Mouse (Mus musculus): ENCODE measurements around the gene Shld1. TPM values are rescaled to one million over a fixed set of nuclear protein-coding genes. Genes with fewer than 3 reads are reported as not detected.
A peak's percentile ranks its signal among the peaks of the same experiment; 100 is the strongest.

Gene Shld1
- 1 to 10 TPM; 5.0 TPM for total RNA-seq (2021)
- long read RNA-seq, experiment 1, transcript Shld1-201 (3 exons, 1,076 nt) = major isoform, 6 of 45 reads
- long read RNA-seq, experiment 1, partial matches to known transcripts = 3 of 45 reads
- long read RNA-seq, experiment 1, other reads (novel, unspliced or antisense) = 36 of 45 reads
- long read RNA-seq, experiment 2, partial matches to known transcripts = 3 of 24 reads
- long read RNA-seq, experiment 2, other reads (novel, unspliced or antisense) = 17 of 24 reads

DNA sequence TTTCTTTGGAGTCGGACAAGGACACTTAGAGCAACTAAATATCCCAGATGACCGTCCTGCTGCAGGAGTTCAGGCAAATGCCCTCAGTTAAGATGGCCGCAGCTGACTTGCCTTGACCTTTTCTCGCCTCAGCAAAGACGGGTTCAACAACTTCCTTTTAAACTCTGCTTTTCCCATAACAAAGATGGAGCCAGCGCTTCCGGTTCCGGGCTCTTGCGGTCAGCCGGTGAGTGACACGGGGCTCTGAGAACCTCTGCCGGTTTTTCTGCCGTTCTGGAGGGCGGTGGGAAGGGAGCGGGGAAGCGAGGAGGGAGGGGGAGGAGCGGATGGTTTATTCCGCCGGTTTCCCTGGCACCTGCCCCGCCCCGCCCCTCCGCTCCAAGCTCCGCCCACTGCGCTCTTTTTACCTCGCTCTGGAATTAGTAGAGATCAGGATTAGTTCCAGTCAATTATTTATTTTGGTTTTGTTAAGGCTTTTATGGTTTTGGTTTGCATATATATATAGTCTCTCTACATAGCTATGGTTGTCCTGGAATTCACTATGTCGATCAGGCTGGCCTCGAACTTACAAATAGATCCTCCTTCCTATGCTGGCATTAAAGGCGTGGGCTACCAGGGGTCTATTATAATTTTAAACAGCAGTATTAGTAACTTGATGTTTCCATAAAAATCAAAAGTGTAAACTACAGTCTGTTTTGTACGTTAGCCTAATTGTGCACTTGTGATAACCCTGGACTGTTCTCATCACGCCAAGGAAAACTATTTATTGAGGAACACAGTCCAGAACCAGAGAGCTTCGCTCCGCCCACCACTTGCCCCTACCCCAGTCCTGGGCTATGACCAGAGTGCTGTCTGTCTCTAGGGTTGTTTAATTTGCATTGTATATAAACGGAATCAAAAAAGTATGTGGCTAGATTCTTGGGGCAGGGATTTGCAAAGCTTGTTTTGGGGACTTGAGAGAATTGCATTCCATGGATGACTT lies at the start of gene Shld1:
Gene Shld1 (plus strand): TSS at position 176 of the 982 bp plus-strand sequence.
- peak; percentile 90 for DNase-seq

DNA sequence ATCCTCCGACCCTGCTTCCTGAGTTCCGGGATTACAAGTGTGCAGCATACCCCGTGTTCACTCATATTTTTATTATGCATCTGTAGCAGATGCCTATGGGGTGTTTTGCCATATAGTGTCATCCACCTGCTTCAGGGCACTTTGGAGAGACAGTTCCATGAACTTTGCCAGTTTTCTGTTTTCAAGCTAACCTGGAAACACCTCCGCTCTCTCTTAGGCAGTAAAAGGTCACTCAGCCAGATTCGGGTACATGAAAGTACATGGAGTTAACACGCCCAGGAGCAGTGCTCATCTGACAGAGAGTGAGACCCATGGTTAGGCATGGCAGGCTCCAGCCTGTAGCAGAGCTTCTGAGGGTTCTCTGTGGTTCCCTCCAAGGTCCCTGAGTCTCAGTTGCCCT lies 48.4 kb upstream of the Shld1 start:
- DNase-seq = no peak

- DNase-seq = peak; percentile 40
Observed at GRCm38 (mm10) chr2:132639337-132639736, 47.4 kb upstream of the Shld1 start.

DNA sequence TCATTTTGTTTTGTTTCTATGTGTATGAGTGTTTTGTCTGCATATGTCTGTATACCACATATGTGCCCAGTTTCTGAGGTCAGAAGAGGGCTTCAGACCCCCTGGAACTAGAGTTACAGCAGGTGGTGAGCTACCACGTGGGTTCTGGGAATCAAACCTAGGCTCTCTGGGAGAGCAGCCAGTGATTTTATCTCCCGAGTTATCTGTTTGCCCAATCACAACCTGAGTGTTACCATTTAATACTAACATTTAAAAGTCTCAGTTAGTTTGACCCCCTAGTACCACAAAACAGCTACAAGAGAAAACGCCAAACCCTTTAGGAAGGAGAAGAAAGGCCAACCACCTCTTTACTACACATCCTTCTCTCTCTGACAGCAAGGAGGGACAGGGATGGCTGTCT lies 45.5 kb upstream of the Shld1 start:
- DNase-seq = no peak

- DNase-seq = no peak
Observed at GRCm38 (mm10) chr2:132643161-132643560, 43.6 kb upstream of the Shld1 start.

GRCm38 (mm10) chr2:132646856-132647745 lies 39.6 kb upstream of the Shld1 start:
- no peak for DNase-seq

DNA sequence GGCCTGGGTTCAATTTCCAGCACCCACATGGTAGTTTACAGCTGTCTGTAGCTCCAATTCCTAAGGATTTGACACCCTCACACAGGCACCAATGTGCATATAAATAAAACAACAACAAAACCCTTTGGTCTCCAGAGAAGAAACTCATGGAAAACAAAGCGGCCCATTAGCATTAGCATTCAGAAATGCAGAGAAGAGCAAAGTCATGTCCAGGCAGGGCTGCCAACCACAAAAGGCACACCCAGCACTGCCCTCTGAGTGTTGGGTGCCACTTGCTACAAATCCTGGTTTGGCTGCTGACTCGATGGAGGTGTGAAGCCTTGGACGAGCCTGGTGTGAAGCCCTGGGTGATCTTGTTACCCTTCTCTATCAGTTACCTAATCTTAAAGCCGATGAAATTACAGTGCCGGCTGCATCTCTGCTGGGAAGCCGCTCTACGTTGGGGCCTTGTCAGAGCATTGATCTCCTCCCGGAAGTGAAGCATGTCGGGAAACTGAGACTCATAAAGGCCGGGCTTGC lies 37.3 kb upstream of the Shld1 start:
- DNase-seq = peak; percentile 55

GRCm38 (mm10) chr2:132650546-132650945 lies 36.2 kb upstream of the Shld1 start:
- peak; percentile 28 for DNase-seq

DNA sequence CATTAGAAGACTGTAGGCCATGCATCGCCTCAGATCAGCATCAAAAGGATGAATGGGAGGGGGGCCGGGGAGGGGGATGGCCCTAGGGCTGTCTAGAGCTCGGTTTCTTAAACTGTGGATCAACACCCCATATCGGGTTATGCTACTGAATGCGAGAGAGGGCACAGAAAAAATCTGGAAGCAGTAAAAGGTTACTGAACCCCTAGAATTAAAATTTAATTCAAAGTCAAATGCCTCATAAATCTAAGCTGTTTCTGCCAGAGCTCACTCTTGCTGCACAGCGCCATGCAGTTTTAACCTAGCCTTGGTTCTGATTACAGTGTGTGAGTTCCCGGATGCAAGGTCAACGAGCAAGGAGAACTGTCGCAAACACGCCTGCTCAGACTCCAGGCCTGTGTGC lies 34.3 kb upstream of the Shld1 start:
- no peak for DNase-seq

GRCm38 (mm10) chr2:132654834-132655495 lies 31.8 kb upstream of the Shld1 start:
- DNase-seq = peak; percentile 31

- no peak for DNase-seq
Observed at GRCm38 (mm10) chr2:132657186-132657585, 29.5 kb upstream of the Shld1 start.

DNA sequence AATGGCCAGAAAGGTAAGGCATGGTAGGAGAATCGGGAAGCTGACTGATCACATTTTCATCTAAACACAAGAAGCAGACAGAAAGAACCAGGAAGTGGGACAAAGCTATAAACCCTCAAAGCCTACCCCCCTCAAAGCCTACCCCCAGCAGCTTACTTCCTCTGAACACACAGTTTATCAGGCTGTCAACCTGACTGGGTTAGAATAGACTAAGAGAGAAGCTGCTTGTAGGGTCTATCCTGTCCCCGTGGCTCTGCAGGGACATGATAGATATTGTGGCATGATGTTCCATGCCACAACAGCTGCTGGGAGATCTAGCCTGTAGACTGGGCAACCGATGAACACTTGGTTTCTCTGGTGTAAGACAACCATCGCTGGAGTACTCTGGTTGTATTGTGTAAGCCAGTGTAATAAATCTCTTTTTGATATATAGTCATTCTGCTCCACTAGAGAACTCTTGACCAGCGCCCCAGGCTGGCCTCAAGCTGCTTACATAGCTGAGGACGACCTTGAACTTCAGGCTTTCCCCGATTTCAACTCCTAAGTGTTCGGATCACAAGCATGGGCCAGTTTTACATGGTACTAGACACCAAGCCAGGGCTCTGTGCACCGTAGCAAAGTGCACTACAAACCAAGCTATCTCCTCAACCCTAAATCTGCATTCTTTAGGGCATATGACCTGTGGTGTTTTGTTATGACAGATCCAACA lies 28.2 kb upstream of the Shld1 start:
- no peak for DNase-seq

GRCm38 (mm10) chr2:132669091-132669490 lies 17.6 kb upstream of the Shld1 start:
- DNase-seq = no peak

GRCm38 (mm10) chr2:132670290-132670689 lies 16.4 kb upstream of the Shld1 start:
- no peak for DNase-seq

GRCm38 (mm10) chr2:132672121-132672520 lies 14.6 kb upstream of the Shld1 start:
- no peak for DNase-seq

GRCm38 (mm10) chr2:132676111-132676510 lies 10.6 kb upstream of the Shld1 start:
- no peak for DNase-seq

GRCm38 (mm10) chr2:132685001-132685400 lies 1.7 kb upstream of the Shld1 start:
- DNase-seq = no peak

DNA sequence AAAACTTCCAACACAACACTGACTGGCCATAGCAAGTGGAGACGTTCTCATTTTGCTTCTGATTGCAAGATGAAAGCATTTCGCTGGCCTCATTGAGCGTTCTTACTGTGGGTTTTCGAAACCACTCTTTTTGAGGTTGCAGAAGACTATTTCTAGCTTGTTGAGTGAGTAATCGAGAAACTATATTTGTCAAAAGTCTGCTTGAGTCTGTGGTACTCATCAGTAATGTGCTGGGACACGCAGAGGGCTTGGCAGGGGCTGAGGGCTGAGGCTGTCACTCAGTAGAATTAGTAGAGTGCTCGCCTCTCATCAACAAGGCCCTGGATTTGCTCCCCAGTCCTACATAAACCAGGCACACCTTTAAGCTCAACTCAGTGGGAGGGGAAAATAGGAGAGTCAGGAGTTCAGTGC lies 1.9 kb downstream of the Shld1 start:
- DNase-seq = no peak

- DNase-seq = no peak
Observed at GRCm38 (mm10) chr2:132689188-132689568, 2.4 kb downstream of the Shld1 start.

DNA sequence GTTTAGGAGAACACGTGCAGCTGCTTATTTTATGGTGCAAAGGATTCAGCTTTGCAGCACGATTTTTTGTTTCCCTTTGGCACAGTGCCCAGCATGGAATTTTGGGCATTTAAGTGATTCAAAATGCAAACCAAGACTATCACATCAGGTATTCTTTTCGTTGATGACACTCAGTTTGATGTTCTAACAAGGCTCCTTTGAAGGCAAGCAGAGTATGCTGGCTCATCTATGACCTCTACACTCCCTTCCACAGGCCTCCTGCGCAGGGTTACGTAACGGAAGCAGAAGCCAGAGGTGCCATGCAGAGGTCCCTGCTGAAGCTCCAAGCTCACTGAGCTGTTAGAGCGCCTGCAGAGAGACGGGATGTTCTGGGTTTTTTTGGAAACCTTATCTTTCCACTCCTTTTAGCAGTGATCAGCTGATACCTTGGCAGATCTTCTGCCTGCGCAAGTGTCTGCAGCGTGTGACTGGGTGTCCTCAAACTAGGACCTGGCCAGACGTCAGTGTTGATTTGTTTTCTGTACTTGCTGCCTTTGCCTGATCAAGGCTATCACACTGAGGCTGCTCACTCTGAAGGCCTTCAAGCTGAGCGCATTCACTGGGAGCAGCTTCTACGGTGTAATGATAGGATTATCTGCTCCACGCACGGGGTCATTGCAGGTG lies 3.0 kb downstream of the Shld1 start:
- DNase-seq = peak; percentile 58
